Mouse (Mus musculus) MEL (cell line): ENCODE measurements around the gene Dlgap1. TPM values are rescaled to one million over a fixed set of nuclear protein-coding genes. Genes with fewer than 3 reads are reported as not detected.

Experiments used
- DNase-seq: peaks from one replicate; pipeline ENCODE4 v3.0.0; 2011; ENCODE audit warnings: low read depth, low spot score
- H3K27ac ChIP-seq: 2 replicates; pipeline ENCODE4 v1.5.1; 2012; ENCODE audit warnings: low read depth, mild to moderate bottlenecking, control low read depth, low read length, moderate library complexity; ENCODE audit not compliant: control insufficient read depth
- H3K27me3 ChIP-seq, 2 experiments: fragments of 150-350 bp in 1 of 2; sonication (generic) in 1 of 2; 2 replicates each; pipeline ENCODE4 v1.6.1; 2012; ENCODE audit warnings: low read length in 2 of 2, mild to moderate bottlenecking in 2 of 2, improper control_type of control experiment in 1 of 2, moderate library complexity in 1 of 2; ENCODE audit not compliant: insufficient read depth in 2 of 2, control insufficient read depth in 1 of 2
- H3K36me3 ChIP-seq, 2 experiments: 2 replicates each; pipeline ENCODE4 v1.6.1; 2012 to 2014; ENCODE audit warnings: low read length in 2 of 2, improper control_type of control experiment in 1 of 2, inconsistent platforms in 1 of 2, mild to moderate bottlenecking in 1 of 2; ENCODE audit not compliant: insufficient read depth in 2 of 2, control insufficient read depth in 1 of 2
- H3K4me1 ChIP-seq, 2 experiments: fragments of 150-350 bp in 1 of 2; sonication (generic) in 1 of 2; 2 replicates each; pipeline ENCODE4 v1.6.1; 2012; ENCODE audit warnings: low read length in 2 of 2, improper control_type of control experiment in 1 of 2, mild to moderate bottlenecking in 1 of 2; ENCODE audit not compliant: insufficient read depth in 2 of 2, control insufficient read depth in 1 of 2
- H3K4me3 ChIP-seq, 2 experiments: fragments of 150-350 bp in 1 of 2; sonication (generic) in 1 of 2; 2 replicates each; pipeline ENCODE4 v1.5.1; 2012; ENCODE audit warnings: low read depth in 2 of 2, low read length in 2 of 2, mild to moderate bottlenecking in 2 of 2, moderate library complexity in 2 of 2, control low read depth in 1 of 2, improper control_type of control experiment in 1 of 2; ENCODE audit not compliant: control insufficient read depth in 1 of 2, insufficient read depth in 1 of 2
- H3K79me2 ChIP-seq: 2 replicates; pipeline ENCODE4 v1.6.1; 2012; ENCODE audit warnings: mild to moderate bottlenecking, low read length, moderate library complexity; ENCODE audit not compliant: control insufficient read depth, poor library complexity, insufficient read depth
- H3K9ac ChIP-seq: 2 replicates; pipeline ENCODE4 v1.6.1; 2012; ENCODE audit warnings: low read depth, mild to moderate bottlenecking, control low read depth, low read length, moderate library complexity; ENCODE audit not compliant: control insufficient read depth, poor library complexity, severe bottlenecking
- H3K9me3 ChIP-seq: fragments of 150-350 bp; sonication (generic); replicated peaks from 2 replicates; pipeline ENCODE4 v1.6.1; 2012; ENCODE audit warnings: mild to moderate bottlenecking, low read length, improper control_type of control experiment, moderate library complexity; ENCODE audit not compliant: insufficient read depth
- CTCF ChIP-seq, 3 experiments: IDR thresholded peaks in 2 of 3; conservative IDR thresholded peaks in 1 of 3; 2 replicates each; pipeline ENCODE4 v1.5.1; 2011 to 2012; ENCODE audit warnings: low read length in 3 of 3, low read depth in 2 of 3, mild to moderate bottlenecking in 2 of 3, improper control_type of control experiment in 1 of 3, inconsistent platforms in 1 of 3, mixed read lengths in 1 of 3, moderate library complexity in 1 of 3; ENCODE audit not compliant: control insufficient read depth in 1 of 3, insufficient read depth in 1 of 3, poor library complexity in 1 of 3, severe bottlenecking in 1 of 3
- ELF1 ChIP-seq: IDR thresholded peaks from 2 replicates; pipeline ENCODE4 v1.6.1; 2014; ENCODE audit warnings: low read depth, mild to moderate bottlenecking, inconsistent platforms, low read length, improper control_type of control experiment, moderate library complexity
- EP300 ChIP-seq, 2 experiments: IDR thresholded peaks; 2 replicates each; pipeline ENCODE4 v1.6.1; 2011; ENCODE audit warnings: improper control_type of control experiment in 2 of 2, low read length in 2 of 2, low read depth in 1 of 2, mild to moderate bottlenecking in 1 of 2
- ETS1 ChIP-seq: IDR thresholded peaks from 2 replicates; pipeline ENCODE4 v1.6.1; 2012; ENCODE audit warnings: low read depth, mild to moderate bottlenecking, inconsistent platforms, low read length, improper control_type of control experiment, moderate library complexity
- GABPA ChIP-seq: IDR thresholded peaks from 2 replicates; pipeline ENCODE4 v1.6.1; 2012; ENCODE audit warnings: low read depth, mild to moderate bottlenecking, inconsistent platforms, low read length, improper control_type of control experiment, moderate library complexity
- JUND ChIP-seq: IDR thresholded peaks from 2 replicates; pipeline ENCODE4 v1.6.1; 2011; ENCODE audit warnings: low read depth, mild to moderate bottlenecking, improper control_type of control experiment, low read length
- MAFK ChIP-seq: IDR thresholded peaks from 2 replicates; pipeline ENCODE4 v1.6.1; 2011; ENCODE audit warnings: low read depth, mild to moderate bottlenecking, low read length, improper control_type of control experiment, borderline replicate concordance
- MAX ChIP-seq: IDR thresholded peaks from 2 replicates; pipeline ENCODE4 v1.6.1; 2011; ENCODE audit warnings: low read length, improper control_type of control experiment
- MXI1 ChIP-seq: IDR thresholded peaks from 2 replicates; pipeline ENCODE4 v1.6.1; 2011; ENCODE audit warnings: mild to moderate bottlenecking, low read depth, low read length, improper control_type of control experiment
- MYC ChIP-seq: IDR thresholded peaks from 2 replicates; pipeline ENCODE4 v1.6.1; 2011; ENCODE audit warnings: low read depth, mild to moderate bottlenecking, low read length, improper control_type of control experiment, moderate library complexity
- POLR2A ChIP-seq, 2 experiments: IDR thresholded peaks; 2 replicates each; pipeline ENCODE4 v1.6.1; 2011 to 2012; ENCODE audit warnings: low read length in 2 of 2, mild to moderate bottlenecking in 2 of 2, control low read depth in 1 of 2, improper control_type of control experiment in 1 of 2, low read depth in 1 of 2, moderate library complexity in 1 of 2; ENCODE audit not compliant: control insufficient read depth in 1 of 2, insufficient read depth in 1 of 2, poor library complexity in 1 of 2
- POLR2AphosphoS5 ChIP-seq: IDR thresholded peaks from 2 replicates; pipeline ENCODE4 v1.6.1; 2012; ENCODE audit warnings: low read depth, borderline replicate concordance, mild to moderate bottlenecking, inconsistent platforms, low read length, moderate library complexity, mixed read lengths
- RAD21 ChIP-seq: IDR thresholded peaks from 2 replicates; pipeline ENCODE4 v1.6.1; 2011; ENCODE audit warnings: mild to moderate bottlenecking, low read depth, low read length, improper control_type of control experiment
- RCOR1 ChIP-seq: IDR thresholded peaks from 2 replicates; pipeline ENCODE4 v1.6.1; 2012; ENCODE audit warnings: low read depth, mild to moderate bottlenecking, inconsistent platforms, low read length, improper control_type of control experiment
- SIN3A ChIP-seq: IDR thresholded peaks from 2 replicates; pipeline ENCODE4 v1.6.1; 2012; ENCODE audit warnings: low read length, improper control_type of control experiment, inconsistent platforms
- TAL1 ChIP-seq: IDR thresholded peaks from 2 replicates; pipeline ENCODE4 v1.6.1; 2012; ENCODE audit warnings: mild to moderate bottlenecking, inconsistent platforms, low read length, moderate library complexity, mixed read lengths
- TBP ChIP-seq: IDR thresholded peaks from 2 replicates; pipeline ENCODE4 v1.8.0; 2011; ENCODE audit warnings: low read depth, low read length, improper control_type of control experiment
- TCF12 ChIP-seq: IDR thresholded peaks from 2 replicates; pipeline ENCODE4 v1.6.1; 2014; ENCODE audit warnings: low read depth, mild to moderate bottlenecking, inconsistent platforms, low read length, improper control_type of control experiment, moderate library complexity
- UBTF ChIP-seq: IDR thresholded peaks from 2 replicates; pipeline ENCODE4 v1.6.1; 2012; ENCODE audit warnings: low read depth, mild to moderate bottlenecking, inconsistent platforms, low read length, improper control_type of control experiment, moderate library complexity, borderline replicate concordance; ENCODE audit not compliant: insufficient read depth
- USF1 ChIP-seq: IDR thresholded peaks from 2 replicates; pipeline ENCODE4 v1.6.1; 2014; ENCODE audit warnings: low read depth, mild to moderate bottlenecking, inconsistent platforms, low read length, improper control_type of control experiment, moderate library complexity
- ZC3H11A ChIP-seq: IDR thresholded peaks from 2 replicates; pipeline ENCODE4 v1.6.1; 2012; ENCODE audit warnings: low read depth, mild to moderate bottlenecking, inconsistent platforms, low read length, improper control_type of control experiment
- ZKSCAN1 ChIP-seq: IDR thresholded peaks from 2 replicates; pipeline ENCODE4 v1.6.1; 2012; ENCODE audit warnings: low read depth, mild to moderate bottlenecking, inconsistent platforms, low read length, improper control_type of control experiment, moderate library complexity
- polyA plus RNA-seq, 2 experiments: library from polyadenylated mRNA; stranded (reverse) in 1 of 2; unstranded in 1 of 2; fragments of >175 nt in 1 of 2; fragments of >200 nt in 1 of 2; gene quantifications; 2 replicates each; pipeline versions ENCODE4 v1.2.1 to v1.2.4; 2012; ENCODE audit warnings: low replicate concordance in 2 of 2, low read depth in 1 of 2; ENCODE audit not compliant: insufficient read length in 2 of 2, insufficient read depth in 1 of 2, missing spikeins in 1 of 2
- total RNA-seq: library from RNA; depleted of rRNA; stranded (reverse); fragments of 300-350 nt; gene quantifications from 2 replicates; pipeline ENCODE4 v1.2.3, GENCODE M21; 2012

Dlgap1 gene
- total and polyA plus RNA-seq, 3 experiments: 0.06 TPM; not detected in 2

GRCm38 (mm10) chr17:70722146-70722545, 753.3 kb downstream of the Dlgap1 start:
- Histone ChIP-seq H3K4me1 (no peaks in the 10 kb centered on the region), H3K79me2 (no peaks in the 10 kb centered on the region), H3K27ac (no peak overlapping the region), H3K27me3 (no peaks in the 10 kb centered on the region), H3K9ac (no peak overlapping the region), H3K36me3 (no peaks in the 10 kb centered on the region), H3K9me3 (no peaks in the 10 kb centered on the region), H3K4me3 (no peak overlapping the region)
- TF ChIP-seq CTCF (IDR thresholded peaks at IDR 0.05 in 2 of 3, conservative IDR thresholded peaks at IDR 0.05 in 1 of 3; ENCODE audit: control insufficient read depth in 1 of 3, insufficient read depth in 1 of 3, low read depth in 2 of 3, low read length in 3 of 3, poor library complexity in 1 of 3, severe bottlenecking in 1 of 3) (no peak), GABPA (no peak)
- no peak for DNase-seq

DNA sequence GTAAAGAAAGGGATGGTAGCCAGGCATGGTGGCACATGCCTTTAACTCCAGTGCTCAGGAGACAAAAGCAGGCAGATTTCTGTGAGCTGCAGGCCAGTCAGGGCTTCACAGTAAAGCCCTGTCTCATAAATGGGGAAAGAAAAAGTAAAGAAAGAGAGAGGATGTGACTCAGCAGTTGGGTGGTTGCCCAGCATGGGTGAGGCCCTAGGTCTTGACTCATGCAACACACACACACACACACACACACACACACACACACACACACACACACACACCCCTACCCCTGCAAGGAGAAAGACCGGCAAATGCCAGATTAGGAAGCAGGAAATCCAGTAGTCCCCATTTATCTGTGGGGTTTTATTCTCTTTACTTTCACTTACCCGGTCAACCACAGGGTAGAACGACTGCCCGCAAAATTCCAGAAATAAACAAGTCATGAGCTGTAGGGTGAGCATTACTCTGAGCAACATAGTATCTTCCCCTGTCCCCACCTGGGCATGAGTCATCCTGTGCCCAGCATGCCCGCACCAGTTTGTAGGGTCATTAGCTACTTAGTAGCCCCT, 759.9 kb downstream of the Dlgap1 start:
- Histone ChIP-seq H3K9me3 (no peaks in the 10 kb centered on the region), H3K4me3 (peak overlapping the region; percentile 20 to 47), H3K79me2 (no peaks in the 10 kb centered on the region), H3K27ac (peak overlapping the region; percentile 71), H3K27me3 (no peaks in the 10 kb centered on the region; a peak in 1 of 4 replicates), H3K4me1 (peaks cover 3 to 9% of the 10 kb centered on the region in 2 experiments; a peak in 3 of 4 replicates), H3K36me3 (peaks cover 0 to 10% of the 10 kb centered on the region in 2 experiments; a peak in 2 of 4 replicates), H3K9ac (peak overlapping the region; percentile 38)
- TF ChIP-seq USF1 (no peak), JUND (peak; percentile 41; the same call in 1 of the 2 replicates), TBP (0 out of 2 replicates have a peak, but pooled peaks have one; percentile 53), RCOR1 (peak; percentile 78), CTCF (IDR thresholded peaks at IDR 0.05 in 2 of 3, conservative IDR thresholded peaks at IDR 0.05 in 1 of 3; ENCODE audit: control insufficient read depth in 1 of 3, insufficient read depth in 1 of 3, low read depth in 2 of 3, low read length in 3 of 3, poor library complexity in 1 of 3, severe bottlenecking in 1 of 3) (no peak), EP300 (IDR thresholded peaks at IDR 0.05; ENCODE audit: low read depth in 1 of 2, low read length in 2 of 2) (peak; percentile 83 to 89), ZC3H11A (no peak), TCF12 (peak; percentile 35; the same call in 1 of the 2 replicates), GABPA (peak; percentile 76; the same call in 1 of the 2 replicates), ZKSCAN1 (no peak), RAD21 (no peak), ETS1 (peak; percentile 90), ELF1 (0 out of 2 replicates have a peak, but pooled peaks have one; percentile 36), POLR2AphosphoS5 (no peak), POLR2A (IDR thresholded peaks at IDR 0.05; ENCODE audit: control insufficient read depth in 1 of 2, insufficient read depth in 1 of 2, low read depth in 1 of 2, low read length in 2 of 2, poor library complexity in 1 of 2) (peak in 1 of 2 experiments; percentile 43; a peak in 1 of 4 replicates), UBTF (no peak), MAX (peak; percentile 30; the same call in 1 of the 2 replicates), SIN3A (peak; percentile 76), MYC (0 out of 2 replicates have a peak, but pooled peaks have one; percentile 31), TAL1 (no peak; the same call in 1 of the 2 replicates), MAFK (peak; percentile 70; the same call in 1 of the 2 replicates), MXI1 (peak; percentile 63; the same call in 1 of the 2 replicates)
- DNase-seq: peak; percentile 96
